Mouse (Mus musculus) MEL (cell line): ENCODE results near the gene Gja5. TPM values are rescaled to one million over a fixed set of nuclear protein-coding genes. Genes with fewer than 3 reads are reported as not detected.

ENCODE experiments used
- DNase-seq: peaks from one replicate; pipeline ENCODE4 v3.0.0; 2011; ENCODE audit warnings: low read depth, low spot score
- H3K27ac ChIP-seq: 2 replicates; pipeline ENCODE4 v1.5.1; 2012; ENCODE audit warnings: low read depth, mild to moderate bottlenecking, control low read depth, low read length, moderate library complexity; ENCODE audit not compliant: control insufficient read depth
- H3K27me3 ChIP-seq, 2 experiments: fragments of 150-350 bp in 1 of 2; sonication (generic) in 1 of 2; 2 replicates each; pipeline ENCODE4 v1.6.1; 2012; ENCODE audit warnings: low read length in 2 of 2, mild to moderate bottlenecking in 2 of 2, improper control_type of control experiment in 1 of 2, moderate library complexity in 1 of 2; ENCODE audit not compliant: insufficient read depth in 2 of 2, control insufficient read depth in 1 of 2
- H3K36me3 ChIP-seq, 2 experiments: 2 replicates each; pipeline ENCODE4 v1.6.1; 2012 to 2014; ENCODE audit warnings: low read length in 2 of 2, improper control_type of control experiment in 1 of 2, inconsistent platforms in 1 of 2, mild to moderate bottlenecking in 1 of 2; ENCODE audit not compliant: insufficient read depth in 2 of 2, control insufficient read depth in 1 of 2
- H3K4me1 ChIP-seq, 2 experiments: fragments of 150-350 bp in 1 of 2; sonication (generic) in 1 of 2; 2 replicates each; pipeline ENCODE4 v1.6.1; 2012; ENCODE audit warnings: low read length in 2 of 2, improper control_type of control experiment in 1 of 2, mild to moderate bottlenecking in 1 of 2; ENCODE audit not compliant: insufficient read depth in 2 of 2, control insufficient read depth in 1 of 2
- H3K4me3 ChIP-seq, 2 experiments: fragments of 150-350 bp in 1 of 2; sonication (generic) in 1 of 2; 2 replicates each; pipeline ENCODE4 v1.5.1; 2012; ENCODE audit warnings: low read depth in 2 of 2, low read length in 2 of 2, mild to moderate bottlenecking in 2 of 2, moderate library complexity in 2 of 2, control low read depth in 1 of 2, improper control_type of control experiment in 1 of 2; ENCODE audit not compliant: control insufficient read depth in 1 of 2, insufficient read depth in 1 of 2
- H3K79me2 ChIP-seq: 2 replicates; pipeline ENCODE4 v1.6.1; 2012; ENCODE audit warnings: mild to moderate bottlenecking, low read length, moderate library complexity; ENCODE audit not compliant: control insufficient read depth, poor library complexity, insufficient read depth
- H3K9ac ChIP-seq: 2 replicates; pipeline ENCODE4 v1.6.1; 2012; ENCODE audit warnings: low read depth, mild to moderate bottlenecking, control low read depth, low read length, moderate library complexity; ENCODE audit not compliant: control insufficient read depth, poor library complexity, severe bottlenecking
- H3K9me3 ChIP-seq: fragments of 150-350 bp; sonication (generic); replicated peaks from 2 replicates; pipeline ENCODE4 v1.6.1; 2012; ENCODE audit warnings: mild to moderate bottlenecking, low read length, improper control_type of control experiment, moderate library complexity; ENCODE audit not compliant: insufficient read depth
- E2F4 ChIP-seq: IDR thresholded peaks from 2 replicates; pipeline ENCODE4 v1.6.1; 2011; ENCODE audit warnings: low read depth, low read length, improper control_type of control experiment, borderline replicate concordance
- GABPA ChIP-seq: IDR thresholded peaks from 2 replicates; pipeline ENCODE4 v1.6.1; 2012; ENCODE audit warnings: low read depth, mild to moderate bottlenecking, inconsistent platforms, low read length, improper control_type of control experiment, moderate library complexity
- GATA1 ChIP-seq: IDR thresholded peaks from 2 replicates; pipeline ENCODE4 v1.6.1; 2011; ENCODE audit warnings: low read depth, low read length, improper control_type of control experiment
- HCFC1 ChIP-seq: IDR thresholded peaks from 2 replicates; pipeline ENCODE4 v1.6.1; 2012; ENCODE audit warnings: low read depth, mild to moderate bottlenecking, inconsistent platforms, low read length, improper control_type of control experiment, moderate library complexity
- KAT2A ChIP-seq: conservative IDR thresholded peaks from 2 replicates; pipeline ENCODE4 v1.6.1; 2012; ENCODE audit warnings: low read depth, low read length, improper control_type of control experiment, inconsistent platforms
- MAFK ChIP-seq: IDR thresholded peaks from 2 replicates; pipeline ENCODE4 v1.6.1; 2011; ENCODE audit warnings: low read depth, mild to moderate bottlenecking, low read length, improper control_type of control experiment, borderline replicate concordance
- MEF2A ChIP-seq: IDR thresholded peaks from 2 replicates; pipeline ENCODE4 v1.6.1; 2014; ENCODE audit warnings: low read depth, mild to moderate bottlenecking, inconsistent platforms, low read length, improper control_type of control experiment; ENCODE audit not compliant: poor library complexity, insufficient replicate concordance, severe bottlenecking; ENCODE audit errors: extremely low read depth
- MYB ChIP-seq: IDR thresholded peaks from 2 replicates; pipeline ENCODE4 v1.6.1; 2011; ENCODE audit warnings: mild to moderate bottlenecking, low read depth, low read length, improper control_type of control experiment
- NELFE ChIP-seq: IDR thresholded peaks from 2 replicates; pipeline ENCODE4 v1.6.1; 2011; ENCODE audit warnings: low read depth, low read length, improper control_type of control experiment
- POLR2AphosphoS5 ChIP-seq: IDR thresholded peaks from 2 replicates; pipeline ENCODE4 v1.6.1; 2012; ENCODE audit warnings: low read depth, borderline replicate concordance, mild to moderate bottlenecking, inconsistent platforms, low read length, moderate library complexity, mixed read lengths
- RAD21 ChIP-seq: IDR thresholded peaks from 2 replicates; pipeline ENCODE4 v1.6.1; 2011; ENCODE audit warnings: mild to moderate bottlenecking, low read depth, low read length, improper control_type of control experiment
- SMC3 ChIP-seq: IDR thresholded peaks from 2 replicates; pipeline ENCODE4 v1.6.1; 2011; ENCODE audit warnings: low read depth, low read length, improper control_type of control experiment
- TAL1 ChIP-seq: IDR thresholded peaks from 2 replicates; pipeline ENCODE4 v1.6.1; 2012; ENCODE audit warnings: mild to moderate bottlenecking, inconsistent platforms, low read length, moderate library complexity, mixed read lengths
- UBTF ChIP-seq: IDR thresholded peaks from 2 replicates; pipeline ENCODE4 v1.6.1; 2012; ENCODE audit warnings: low read depth, mild to moderate bottlenecking, inconsistent platforms, low read length, improper control_type of control experiment, moderate library complexity, borderline replicate concordance; ENCODE audit not compliant: insufficient read depth
- USF1 ChIP-seq: IDR thresholded peaks from 2 replicates; pipeline ENCODE4 v1.6.1; 2014; ENCODE audit warnings: low read depth, mild to moderate bottlenecking, inconsistent platforms, low read length, improper control_type of control experiment, moderate library complexity
- ZMIZ1 ChIP-seq: IDR thresholded peaks from 2 replicates; pipeline ENCODE4 v1.6.1; 2012; ENCODE audit warnings: low read depth, mild to moderate bottlenecking, inconsistent platforms, low read length, improper control_type of control experiment, moderate library complexity
- polyA plus RNA-seq, 2 experiments: library from polyadenylated mRNA; stranded (reverse) in 1 of 2; unstranded in 1 of 2; fragments of >175 nt in 1 of 2; fragments of >200 nt in 1 of 2; gene quantifications; 2 replicates each; pipeline versions ENCODE4 v1.2.1 to v1.2.4; 2012; ENCODE audit warnings: low replicate concordance in 2 of 2, low read depth in 1 of 2; ENCODE audit not compliant: insufficient read length in 2 of 2, insufficient read depth in 1 of 2, missing spikeins in 1 of 2
- total RNA-seq: library from RNA; depleted of rRNA; stranded (reverse); fragments of 300-350 nt; gene quantifications from 2 replicates; pipeline ENCODE4 v1.2.3, GENCODE M21; 2012

Gene Gja5
- total and polyA plus RNA-seq, 3 experiments = 0.03 to 0.08 TPM; not detected in 1

DNA sequence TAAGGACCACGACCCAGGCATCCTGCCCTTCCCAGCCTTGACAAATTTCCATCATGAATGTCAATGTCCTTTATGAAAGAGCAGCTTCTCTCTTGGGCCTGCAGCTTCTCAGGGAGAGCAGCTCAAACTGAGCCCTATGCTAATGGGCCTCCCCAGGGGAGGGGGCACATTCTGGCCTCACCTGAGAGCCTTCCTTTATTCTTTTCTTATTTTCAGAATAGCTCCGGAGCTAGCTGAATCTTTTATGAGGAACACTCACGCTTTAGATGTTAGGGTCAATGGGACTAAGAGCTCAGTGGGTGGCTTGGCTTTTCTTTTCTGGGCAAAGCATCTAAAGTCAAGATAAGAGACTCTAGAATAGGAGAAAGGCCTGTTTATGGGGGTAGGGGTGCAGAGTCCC lies 88.0 kb downstream of the Gja5 start:
- peaks cover 8 to 9% of the 10 kb centered on the region in 2 experiments; a peak in 3 of 4 replicates for H3K27me3 ChIP-seq

GRCm38 (mm10) chr3:96997770-96998169 lies 93.3 kb downstream of the Gja5 start:
- TF ChIP-seq MYB (no peak), NELFE (no peak), MAFK (no peak), GABPA (no peak), KAT2A (no peak), SMC3 (no peak), UBTF (no peak), RAD21 (no peak), ZMIZ1 (no peak), HCFC1 (no peak)
- Histone ChIP-seq H3K9ac (no peak overlapping the region), H3K4me1 (no peaks in the 10 kb centered on the region), H3K4me3 (no peak overlapping the region), H3K36me3 (no peaks in the 10 kb centered on the region), H3K27ac (no peak overlapping the region), H3K9me3 (no peaks in the 10 kb centered on the region), H3K27me3 (peaks cover 2 to 4% of the 10 kb centered on the region in 2 experiments; a peak in 2 of 4 replicates), H3K79me2 (no peaks in the 10 kb centered on the region)
- DNase-seq = no peak

More for the DNA sequence above, 88.0 kb downstream of the Gja5 start:
- H3K9ac ChIP-seq = no peak overlapping the region
- DNase-seq = no peak
- no peak overlapping the region for H3K4me3 ChIP-seq
- H3K9me3 ChIP-seq = no peaks in the 10 kb centered on the region
- H3K36me3 ChIP-seq = no peaks in the 10 kb centered on the region
- H3K4me1 ChIP-seq = no peaks in the 10 kb centered on the region
- no peak for TF ChIP-seq E2F4
- H3K79me2 ChIP-seq = no peaks in the 10 kb centered on the region
- no peak overlapping the region for H3K27ac ChIP-seq

DNA sequence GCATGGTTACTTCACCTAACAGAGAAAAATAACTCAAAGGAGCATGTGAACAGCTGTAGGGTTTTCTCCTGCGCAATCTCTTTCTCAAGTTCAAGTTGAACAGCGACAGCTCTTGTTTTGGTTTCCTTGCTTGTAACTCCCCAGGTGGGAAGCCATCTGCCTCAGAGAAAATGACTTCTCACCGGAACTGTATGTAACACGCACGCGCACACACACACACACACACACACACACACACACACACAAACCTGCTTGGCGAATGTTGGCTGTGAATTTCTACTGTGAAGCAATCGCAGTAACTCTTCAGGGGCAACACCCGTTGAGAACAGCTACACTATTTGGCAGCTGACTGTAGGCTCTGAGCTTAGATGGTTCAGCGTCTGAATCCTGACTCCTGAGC lies 98.6 kb downstream of the Gja5 start:
- no peaks in the 10 kb centered on the region for H3K4me1 ChIP-seq
- no peak overlapping the region for H3K9ac ChIP-seq
- no peaks in the 10 kb centered on the region for H3K79me2 ChIP-seq
- TF ChIP-seq MEF2A = no peak
- no peak for TF ChIP-seq UBTF
- no peak for TF ChIP-seq GATA1
- no peak for TF ChIP-seq TAL1
- no peak for TF ChIP-seq RAD21
- no peak for TF ChIP-seq USF1
- TF ChIP-seq POLR2AphosphoS5 = no peak
- TF ChIP-seq, all 39 proteins: peak for 0
- no peak overlapping the region for H3K27ac ChIP-seq
- peaks cover 0 to 3% of the 10 kb centered on the region in 2 experiments; a peak in 3 of 4 replicates for H3K27me3 ChIP-seq
- no peaks in the 10 kb centered on the region for H3K9me3 ChIP-seq
- no peaks in the 10 kb centered on the region for H3K36me3 ChIP-seq
- H3K4me3 ChIP-seq = no peak overlapping the region
- no peak for DNase-seq
